Mouse (Mus musculus) urinary bladder, postnatal 4 days (tissue): ENCODE data around the gene Agl.
"Not testable (repeated sequence)": the region's sequence is repeated elsewhere in the genome, so short reads cannot be mapped to it uniquely, and the experiment has no call there.

ENCODE experiments used
- DNase-seq, 2 experiments: peaks; one replicate each; pipeline ENCODE4 v3.0.0; 2021 to 2022; ENCODE audit warnings: low spot score in 2 of 2

Agl gene

DNA sequence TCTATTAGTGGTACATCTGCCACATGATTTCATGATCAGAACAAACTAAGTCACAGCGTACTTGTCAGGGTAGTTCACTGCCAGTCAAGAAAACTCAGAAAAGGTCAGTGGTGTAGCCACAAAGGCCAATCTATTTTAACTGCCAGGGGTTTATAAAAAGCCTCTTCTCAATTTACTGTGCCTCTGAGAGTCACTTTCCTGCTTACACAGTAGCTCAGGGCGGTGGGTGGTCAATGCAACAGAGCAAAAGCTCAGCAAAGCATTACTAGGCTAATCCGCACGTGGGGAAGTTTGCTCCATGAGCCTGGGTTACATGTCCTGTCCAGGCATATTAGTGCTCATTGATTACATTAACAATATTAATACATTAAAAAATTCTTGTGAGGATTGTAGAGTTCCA, 8.0 kb upstream of the Agl start:
- DNase-seq = no peak

DNA sequence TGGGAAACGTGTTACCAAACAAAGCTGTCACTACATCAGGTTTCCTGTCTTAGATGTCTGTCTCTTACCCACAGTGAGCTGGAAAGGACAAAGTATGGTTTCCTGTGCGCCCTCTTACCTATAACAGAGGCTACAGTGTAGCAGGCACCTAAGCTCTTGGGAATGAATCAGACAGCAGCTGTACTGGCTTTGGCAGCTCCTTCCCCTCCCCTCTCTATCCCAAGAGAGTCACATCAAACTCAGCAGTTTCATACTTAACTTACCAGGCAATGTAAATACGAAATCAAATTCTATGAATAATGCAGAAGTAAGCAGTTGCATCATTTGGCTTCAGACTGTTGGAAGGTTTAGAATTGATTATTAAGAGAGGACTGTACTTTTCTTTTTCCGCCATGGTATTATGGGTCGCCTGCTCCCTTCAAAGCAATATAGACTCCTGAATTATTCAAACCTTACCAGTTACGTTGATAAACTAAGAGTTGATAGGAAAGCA, 7.4 kb upstream of the Agl start:
- DNase-seq = no peak

DNA sequence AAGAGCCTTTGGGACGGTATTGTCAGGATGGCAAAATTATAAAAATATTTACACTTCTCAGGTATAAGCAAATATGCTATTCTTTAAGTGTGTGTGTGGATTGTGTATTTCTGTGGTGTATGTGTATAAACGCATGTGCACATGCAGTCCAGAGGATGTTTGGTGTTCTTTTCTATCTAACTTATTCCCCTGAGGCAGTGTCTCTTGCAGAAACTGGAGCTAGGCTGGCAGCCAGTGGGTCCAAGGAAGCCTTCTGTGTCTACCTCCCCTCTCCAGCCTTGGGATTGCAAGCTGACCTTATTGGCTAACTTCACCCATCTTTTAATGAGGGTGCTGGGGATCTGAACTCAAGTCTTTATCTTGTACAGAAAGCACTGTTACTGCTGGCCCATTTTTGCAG, 5.0 kb upstream of the Agl start:
- no peak for DNase-seq

DNA sequence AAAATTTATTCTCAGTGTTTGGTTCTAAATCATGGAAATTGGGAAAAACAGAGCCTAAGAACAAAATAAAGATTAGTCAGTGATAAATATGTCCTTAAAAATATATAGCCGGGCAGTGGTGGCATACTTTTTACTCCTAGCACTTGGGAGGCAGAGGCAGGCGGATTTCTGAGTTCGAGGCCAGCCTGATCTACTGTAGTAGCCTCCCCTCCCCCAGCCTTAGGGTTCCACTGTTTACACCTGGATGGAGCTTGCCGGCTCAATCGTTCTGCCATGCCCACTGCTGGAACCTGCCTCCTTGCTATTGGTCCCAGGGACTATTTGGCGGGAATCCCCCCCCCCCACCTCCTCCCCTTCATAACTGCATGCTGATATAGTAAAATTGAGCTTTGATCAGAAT, 2.4 kb upstream of the Agl start:
- not testable (repeated sequence) for DNase-seq

DNA sequence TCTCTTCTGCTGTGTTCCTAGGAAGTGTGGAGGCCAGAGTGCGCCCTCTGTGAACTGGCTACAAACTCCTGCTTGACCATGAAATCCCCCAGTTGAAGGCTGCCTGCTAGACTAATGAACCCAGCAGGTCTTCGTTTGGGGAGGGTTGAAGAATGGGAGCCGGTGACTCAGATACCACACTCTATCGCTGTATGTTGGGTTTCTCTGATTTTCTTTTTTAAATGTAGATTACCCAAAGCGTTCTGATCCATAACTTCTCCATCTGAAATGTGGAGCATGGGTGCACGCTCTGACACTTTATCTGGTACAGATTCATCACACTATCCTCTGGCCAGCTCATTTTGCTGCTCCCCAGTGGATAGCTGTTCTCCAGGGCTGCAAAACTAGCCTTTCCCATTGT, 1.3 kb upstream of the Agl start:
- no peak for DNase-seq

DNA sequence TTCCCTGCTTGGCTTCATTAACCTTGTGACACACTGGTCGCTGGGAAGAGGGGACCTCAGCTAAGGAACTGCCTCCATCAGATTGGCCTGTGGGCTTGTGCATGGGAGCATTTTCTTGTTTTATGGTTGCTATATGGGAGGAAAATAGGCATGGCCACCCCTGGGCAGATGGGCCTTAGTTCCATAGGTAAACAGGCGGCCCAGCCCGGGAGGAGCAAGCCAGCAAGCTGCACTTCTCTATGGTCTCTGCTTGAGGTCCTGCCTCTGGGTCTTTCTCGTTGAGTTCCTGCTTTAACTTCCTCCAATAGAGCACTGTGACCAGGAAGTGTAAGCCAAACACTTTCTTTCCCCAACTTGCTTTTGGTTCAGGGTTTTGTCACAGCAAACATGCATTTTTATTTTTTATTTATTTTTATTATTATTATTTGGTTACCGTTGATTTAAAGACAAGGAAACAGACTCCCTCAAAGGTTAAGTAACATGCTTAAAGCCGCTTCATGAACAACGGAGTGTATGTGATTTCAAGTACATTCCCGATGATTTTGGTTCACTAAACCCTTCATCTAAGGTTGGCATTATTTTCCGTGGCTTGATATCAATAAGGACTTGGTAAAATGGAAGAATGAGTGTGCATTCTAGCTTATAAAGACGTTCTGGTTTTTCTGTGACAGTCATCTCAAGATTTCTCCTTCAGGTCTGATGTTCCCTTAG, 696 bp upstream of the Agl start:
- DNase-seq = no peak

DNA sequence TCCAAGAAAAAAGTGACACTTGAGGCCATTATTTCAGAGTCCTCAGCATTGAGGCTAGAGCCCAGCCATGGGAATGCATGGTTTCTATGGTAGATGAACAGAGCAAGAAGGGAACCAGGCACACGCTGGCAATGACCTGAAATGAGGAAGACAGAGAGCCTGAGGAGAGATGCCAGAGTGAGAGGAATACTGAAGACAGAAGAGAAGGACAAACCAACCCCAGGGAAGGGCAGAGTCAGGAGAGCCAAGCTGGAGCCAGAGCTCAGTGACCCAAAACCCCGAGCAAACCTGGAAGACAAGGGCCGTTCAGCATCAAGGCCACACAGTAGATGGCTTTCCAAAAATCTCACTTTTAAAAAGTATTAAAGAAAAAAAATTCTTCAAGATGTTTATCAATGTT, 2.1 kb downstream of the Agl start:
- no peak for DNase-seq

DNA sequence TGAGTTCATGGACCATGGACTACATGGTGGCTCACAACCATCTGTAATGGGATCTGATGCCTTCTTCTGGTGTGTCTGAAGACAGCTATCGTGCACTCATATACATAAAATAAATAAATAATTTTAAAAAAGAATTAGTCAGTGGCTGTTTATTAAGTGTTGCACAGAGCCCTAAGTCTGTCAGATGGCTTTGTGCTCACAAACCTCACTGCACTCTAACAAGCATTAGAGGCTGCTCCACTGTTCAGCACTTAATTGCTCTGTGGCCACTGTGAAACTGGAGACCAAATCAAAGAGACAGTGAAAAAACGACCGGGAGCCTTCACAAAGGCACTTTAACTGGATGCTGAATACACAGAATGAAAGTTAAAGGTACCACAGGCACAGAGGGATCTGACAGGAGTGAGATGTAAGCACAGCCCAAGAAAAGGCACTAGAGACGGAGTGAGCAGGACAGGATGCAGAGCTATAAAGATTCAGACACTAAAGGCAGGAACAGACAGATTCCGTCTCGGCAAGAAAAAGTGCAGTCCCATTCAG, 3.1 kb downstream of the Agl start:
- DNase-seq = no peak

DNA sequence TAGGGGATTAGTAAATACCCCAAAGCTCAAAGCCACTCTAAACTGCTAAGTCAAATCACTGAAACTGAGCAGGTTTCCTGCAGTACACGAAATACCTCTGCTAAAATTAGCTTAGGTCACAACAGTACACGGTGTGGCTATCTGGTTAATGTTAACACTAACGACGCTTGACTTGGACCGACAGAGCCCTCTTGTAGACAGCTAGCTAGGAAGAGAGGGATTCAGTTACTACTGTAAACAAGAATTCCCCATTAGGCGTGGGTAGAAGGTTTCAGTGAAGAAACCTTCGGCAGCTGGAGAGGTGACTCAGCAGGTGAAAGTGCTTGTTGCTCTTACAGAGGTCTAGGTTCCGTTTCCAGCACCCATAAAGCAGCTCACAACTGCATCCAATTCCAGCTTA, 6.2 kb downstream of the Agl start:
- DNase-seq = no peak

DNA sequence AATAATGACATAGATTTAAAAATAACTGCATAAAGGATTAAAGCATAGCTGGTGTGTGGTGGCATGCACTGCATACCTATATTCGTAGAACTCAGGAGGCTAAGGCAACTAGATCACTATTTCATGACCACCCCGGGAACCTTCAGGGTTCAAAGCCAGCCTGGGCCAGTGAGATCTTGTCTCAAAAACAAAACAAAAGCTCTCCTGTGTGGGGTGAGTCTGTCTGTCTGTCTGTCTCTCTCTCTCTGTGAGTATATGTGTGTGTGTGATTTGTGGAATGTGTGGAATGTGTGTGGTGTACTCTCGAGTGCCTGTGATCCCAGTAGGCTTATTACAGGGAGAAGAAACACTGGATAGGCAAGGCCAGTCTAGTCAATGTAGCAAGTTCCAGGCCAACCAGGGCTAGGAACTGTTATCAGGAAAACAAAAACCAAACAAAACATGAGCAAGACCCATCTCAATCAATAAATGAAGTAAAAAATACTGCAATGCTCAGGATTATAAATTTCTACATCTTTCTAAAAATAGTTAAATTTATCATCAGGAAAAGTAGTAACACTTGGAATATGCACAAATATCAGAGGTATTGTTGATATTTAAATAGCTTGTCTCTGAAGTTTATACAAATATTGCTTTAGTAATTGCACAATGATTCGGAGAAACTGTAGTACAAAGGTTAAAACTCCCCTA, 9.0 kb downstream of the Agl start:
- DNase-seq = no peak

DNA sequence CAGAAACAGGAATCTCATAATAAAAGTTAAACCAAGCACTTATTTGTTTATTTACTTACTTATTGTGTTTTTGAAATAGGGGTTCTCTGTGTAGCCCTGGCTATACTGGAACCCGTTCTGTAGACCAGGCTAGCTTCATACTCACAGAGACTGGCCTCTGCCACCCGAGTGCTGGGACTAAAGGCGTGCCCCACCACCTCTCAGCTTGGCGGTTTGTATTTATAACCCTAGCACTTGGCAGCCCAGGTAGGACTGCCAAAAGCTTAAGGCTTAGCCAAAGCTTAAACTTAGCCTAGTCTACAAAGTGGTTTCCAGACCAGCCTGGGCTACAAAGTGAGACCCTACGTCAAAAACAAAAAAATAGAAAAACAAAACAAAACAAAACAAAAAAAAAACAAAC, 19.1 kb downstream of the Agl start:
- DNase-seq = no peak

DNA sequence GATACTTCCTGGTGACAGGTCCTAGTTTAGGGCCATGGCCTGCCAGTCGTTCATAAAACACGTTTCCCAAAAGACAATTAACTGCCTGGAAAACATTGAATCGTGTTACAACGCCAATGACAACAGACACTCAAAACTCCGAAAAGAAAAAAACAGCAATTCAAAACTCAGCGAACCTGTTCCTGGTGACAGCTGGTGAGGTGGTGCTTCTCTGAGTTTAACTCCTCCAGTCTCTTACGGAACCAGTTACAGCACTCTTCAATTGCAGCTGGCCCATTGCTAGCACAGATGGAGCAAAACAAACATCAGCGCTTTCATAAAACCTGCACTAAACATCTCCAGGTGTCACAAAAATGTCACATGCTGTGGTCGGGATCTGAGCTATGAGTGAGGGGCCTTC, 21.4 kb downstream of the Agl start:
- DNase-seq = no peak

DNA sequence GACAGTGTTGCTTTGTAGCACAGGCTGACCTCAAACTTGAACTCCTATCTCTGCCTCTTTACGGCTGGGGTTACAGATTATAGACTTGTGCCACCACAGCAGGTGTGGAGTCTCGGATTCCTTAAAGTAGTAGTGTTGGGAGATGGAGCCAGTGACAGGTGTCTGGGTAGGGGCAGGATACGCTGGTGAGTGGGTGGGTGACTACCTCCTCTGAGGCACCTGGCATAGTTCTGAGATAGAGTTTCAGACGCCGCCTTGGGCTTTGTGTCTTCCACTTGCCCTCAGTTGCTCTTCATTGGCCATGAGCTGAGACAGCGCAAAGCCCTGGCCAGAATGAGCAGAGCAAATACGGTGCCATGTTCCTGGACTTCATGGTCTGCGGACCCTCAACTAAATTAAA, 22.1 kb downstream of the Agl start:
- no peak for DNase-seq

DNA sequence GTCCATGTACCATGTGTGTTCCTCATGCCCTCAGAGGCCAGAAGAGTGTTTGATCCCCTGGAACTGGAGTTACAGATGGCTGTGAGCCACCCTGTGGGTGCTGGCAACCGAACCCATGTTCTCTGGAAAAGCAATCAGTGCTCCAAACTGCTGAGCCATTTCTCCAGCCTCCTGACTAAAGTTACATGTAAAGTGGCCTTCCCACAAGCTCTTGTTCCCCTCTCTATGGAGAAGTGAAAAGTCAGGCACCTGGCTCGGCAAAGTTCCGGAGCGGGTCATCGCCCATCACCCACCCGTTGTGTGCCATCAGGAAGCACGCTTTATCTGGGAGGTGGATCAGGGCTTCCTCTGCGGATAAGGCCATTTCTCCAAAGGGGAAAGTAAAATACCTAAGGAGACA, 23.2 kb downstream of the Agl start:
- no peak for DNase-seq

DNA sequence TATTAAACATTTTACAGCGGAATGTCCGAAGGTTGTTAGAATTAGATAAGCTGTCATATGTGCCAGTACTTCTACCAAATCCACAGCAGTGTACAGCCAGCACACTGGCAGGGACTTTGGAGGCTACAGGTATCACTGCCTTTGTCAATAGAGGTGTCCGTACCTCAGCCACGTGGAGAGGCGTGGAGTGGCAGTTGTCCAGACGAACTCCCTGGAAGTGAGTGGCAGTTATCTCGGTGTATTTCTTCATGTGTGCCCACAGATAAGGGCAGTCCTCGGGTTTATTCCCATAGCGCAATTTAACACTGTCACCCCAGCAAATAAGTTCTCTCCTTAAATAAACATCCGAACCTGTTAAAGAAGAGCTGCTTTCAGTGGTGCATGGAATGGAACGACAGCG, 23.7 kb downstream of the Agl start:
- DNase-seq = no peak

DNA sequence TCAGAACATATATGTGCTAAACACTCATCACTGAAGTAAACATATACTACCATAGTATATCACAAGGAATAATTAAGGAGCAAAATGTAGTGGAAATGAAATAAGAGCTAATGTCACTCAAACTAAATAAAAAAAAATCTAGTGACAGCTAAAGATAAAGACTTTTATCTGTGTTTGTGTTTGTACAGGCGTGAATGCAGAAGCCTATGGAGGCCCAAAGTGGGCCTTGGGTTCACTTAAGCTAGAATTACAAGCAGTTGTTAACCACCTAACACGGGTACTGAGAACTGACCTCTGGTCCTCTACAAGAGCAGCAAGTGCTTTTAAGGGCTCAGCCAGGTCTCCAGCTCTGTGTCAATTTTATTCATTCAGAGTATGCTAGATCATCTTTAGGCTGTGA, 31.0 kb downstream of the Agl start:
- DNase-seq = no peak

DNA sequence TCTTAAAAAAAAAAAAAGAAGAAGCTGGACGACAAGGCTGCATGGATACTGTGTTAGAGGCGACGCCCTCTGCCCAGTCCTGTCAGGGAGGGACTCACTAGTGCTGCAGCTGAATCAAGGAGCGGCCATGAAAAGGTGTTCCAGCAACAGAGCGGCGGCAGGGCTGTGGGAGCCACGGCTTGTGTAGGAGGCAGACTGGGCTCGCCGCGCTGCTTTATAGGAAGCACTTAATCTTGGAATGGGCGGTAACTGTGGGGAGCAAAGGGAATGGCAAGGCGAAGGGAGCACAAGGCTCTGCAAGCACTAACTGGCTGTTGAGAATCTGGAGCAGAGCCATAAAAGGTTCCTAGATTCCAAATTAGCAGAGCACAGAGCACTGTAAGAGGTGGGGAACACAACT, 34.1 kb downstream of the Agl start:
- no peak for DNase-seq

DNA sequence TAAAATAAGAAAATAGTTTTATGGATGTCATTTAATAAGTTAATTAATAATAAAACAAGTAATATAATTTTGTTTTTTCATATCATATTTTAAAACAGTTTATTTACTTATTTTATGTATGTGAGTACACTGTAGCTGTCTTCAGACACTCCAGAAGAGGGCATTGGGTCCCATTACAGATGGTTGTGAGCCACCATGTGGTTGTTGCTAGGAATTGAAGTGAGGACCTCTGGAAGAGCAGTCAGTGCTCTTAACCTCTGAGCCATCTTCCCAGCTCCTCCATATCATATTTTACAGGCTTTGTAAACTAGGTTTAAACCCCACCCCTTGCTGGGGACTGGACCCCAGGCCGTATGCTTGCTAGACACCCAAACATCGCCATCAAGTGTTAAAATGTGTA, 36.4 kb downstream of the Agl start:
- no peak for DNase-seq

DNA sequence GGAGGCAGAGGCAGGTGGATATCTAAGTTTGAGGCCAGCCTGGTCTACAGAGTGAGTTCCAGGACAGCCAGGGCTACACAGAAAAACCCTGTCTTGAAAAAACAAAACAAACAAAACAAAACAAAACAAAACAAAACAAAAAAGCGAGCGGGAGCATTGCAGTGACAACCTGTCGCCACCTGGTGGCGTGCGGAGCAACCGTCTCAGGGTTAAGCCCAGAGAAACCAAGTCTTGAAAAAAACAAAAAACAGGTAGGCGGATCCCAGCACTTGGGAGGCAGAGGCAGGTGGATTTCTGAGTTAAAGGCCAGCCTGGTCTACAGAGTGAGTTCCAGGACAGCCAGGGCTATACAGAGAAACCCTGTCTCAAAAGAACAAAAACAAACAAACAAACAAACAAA, 41.0 kb downstream of the Agl start:
- DNase-seq = not testable (repeated sequence)

DNA sequence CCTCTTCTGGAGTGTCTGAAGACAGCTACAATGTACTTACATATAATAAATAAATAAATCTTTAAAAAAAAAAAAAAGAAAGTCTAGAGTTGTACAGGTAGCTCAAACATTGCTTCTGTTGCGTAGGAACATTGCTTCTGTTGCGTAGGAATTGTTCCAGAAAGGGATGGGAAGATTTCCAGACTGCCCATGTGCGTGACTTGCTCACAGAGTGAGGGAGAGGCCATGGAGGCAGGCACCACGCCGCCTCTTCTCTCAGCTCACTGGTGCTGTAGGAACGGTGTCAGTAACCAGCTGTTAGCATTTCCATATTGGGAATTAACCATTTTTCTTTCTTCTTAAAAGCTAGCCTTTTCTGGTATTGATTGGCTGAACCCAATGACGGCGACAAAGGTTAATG, 55.1 kb downstream of the Agl start:
- DNase-seq = no peak

DNA sequence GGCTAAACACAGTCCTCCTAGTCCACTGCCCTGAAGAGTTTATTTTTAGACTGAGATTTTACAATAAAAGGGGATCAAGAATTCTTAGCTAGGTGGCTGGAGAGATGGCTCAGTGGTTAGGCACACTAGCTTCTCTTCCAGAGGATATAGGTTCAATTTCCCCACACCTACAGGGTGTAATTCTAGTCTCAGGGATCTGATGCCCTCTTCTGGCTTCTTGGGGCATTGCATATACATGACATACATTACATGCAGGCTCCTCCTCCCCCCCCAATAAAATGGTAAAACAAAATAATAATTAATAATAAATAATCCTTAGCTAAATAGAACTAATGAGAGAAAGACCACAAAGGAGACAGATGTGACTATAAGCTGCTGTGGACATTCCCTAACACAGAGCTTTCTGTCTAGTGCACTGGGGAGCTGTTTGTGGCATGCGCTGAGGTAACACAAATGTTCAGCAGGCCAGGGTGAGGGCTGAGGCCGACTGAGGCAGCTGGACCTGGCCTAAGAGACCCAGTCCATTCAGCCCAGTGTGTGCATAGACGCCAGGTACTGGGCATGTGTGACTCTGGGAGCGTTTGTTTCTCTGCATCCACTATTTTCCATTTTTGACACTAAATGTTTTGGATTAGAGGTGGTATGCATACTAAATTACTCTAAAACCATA, 56.6 kb downstream of the Agl start:
- no peak for DNase-seq

DNA sequence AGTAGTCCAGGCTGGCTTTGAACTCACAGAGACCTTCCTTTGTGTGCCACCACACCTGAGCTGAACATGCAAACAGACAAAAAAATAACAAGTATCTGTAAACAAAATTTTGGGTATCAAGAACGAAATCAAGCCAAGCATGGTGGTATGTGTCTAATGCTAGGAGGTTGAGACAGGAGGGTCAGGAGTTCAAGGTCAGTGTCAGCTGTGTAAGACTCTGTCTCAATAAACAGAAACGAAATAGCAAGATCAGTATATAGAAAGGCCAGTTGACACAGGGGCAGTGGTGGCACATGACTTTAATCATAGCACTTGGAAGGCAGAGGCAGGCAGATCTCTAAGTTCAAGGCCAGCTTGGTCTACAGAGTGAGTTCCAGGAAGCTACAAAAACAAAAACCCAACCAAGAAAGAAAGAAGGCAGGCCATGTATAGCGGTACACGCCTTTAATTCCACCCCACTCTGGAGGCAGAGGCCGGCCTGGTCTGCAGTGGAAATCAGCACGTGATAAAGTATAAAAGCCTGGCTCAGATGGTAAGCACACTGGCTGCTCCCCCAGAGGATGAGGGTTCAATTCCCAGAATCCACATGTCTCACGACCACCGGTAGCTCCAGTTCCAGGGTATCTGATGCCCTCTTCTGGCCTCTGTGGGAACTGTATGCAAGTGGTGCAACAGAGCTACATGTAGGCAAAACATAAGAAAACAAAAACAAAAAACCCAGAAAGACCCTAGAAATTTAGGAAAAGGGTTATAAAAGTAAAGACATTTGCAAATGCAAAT, 59.4 kb downstream of the Agl start:
- no peak for DNase-seq
